Mouse (Mus musculus): Measurements from ENCODE around the gene Alyref.

- TF ChIP-seq POLR2A (IDR thresholded peaks at IDR 0.05; ENCODE audit: low read depth, low read length) (peak; percentile 95), CTCF (IDR thresholded peaks at IDR 0.05; ENCODE audit: extremely low read depth, insufficient read depth, insufficient read length, insufficient replicate concordance) (peak; percentile 26; the same call in 1 of the 2 replicates)
Observed at GRCm38 (mm10) chr11:120581490-120582267, 16.5 kb downstream of the Alyref start, which contains the start of gene Arhgdia.

All from spleen, adult 2 months (tissue).